Mouse (Mus musculus): ENCODE measurements around the gene Slc27a2.

DNA sequence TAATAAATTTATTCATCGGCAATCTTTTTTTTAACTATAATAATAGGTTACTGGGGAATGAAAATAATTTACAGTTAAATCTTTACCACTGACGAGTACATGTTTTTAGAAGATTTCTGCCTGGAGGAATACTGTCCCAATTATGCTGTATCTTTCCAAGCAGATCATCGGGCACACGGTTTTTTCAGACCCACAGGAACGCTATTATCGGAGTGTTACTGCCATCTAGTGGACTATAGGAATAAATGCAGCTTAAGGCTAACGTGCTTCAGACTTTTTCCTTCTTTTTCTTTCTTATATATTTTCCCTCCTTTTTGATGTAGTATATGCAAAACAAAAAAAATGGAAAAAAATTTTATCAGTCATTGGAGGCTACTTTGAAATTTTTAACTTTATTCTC lies 31.4 kb upstream of the Slc27a2 start:
- peak; percentile 71 for TF ChIP-seq CTCF (conservative IDR thresholded peaks at IDR 0.05; ENCODE audit: low read length)
- no peak for TF ChIP-seq NANOG (IDR thresholded peaks at IDR 0.05; ENCODE audit: borderline replicate concordance, low read length)
